Mouse (Mus musculus) monocyte, adult 5-6 weeks (primary cell): Measurements from ENCODE around the gene Klhl21. TPM values are rescaled to one million over a fixed set of nuclear protein-coding genes. Genes with fewer than 3 reads are reported as not detected.
A peak's percentile ranks its signal among the peaks of the same experiment; 100 is the strongest.

ENCODE experiments used
- ATAC-seq: fragments of 153-309, 156-312 bp; replicated peaks from 2 replicates; pipeline ENCODE4 v1.8.0; 2017; ENCODE audit warnings: mild to moderate bottlenecking; ENCODE audit not compliant: low TSS enrichment, insufficient number of reproducible peaks, severe bottlenecking, poor library complexity, low FRiP score
- total RNA-seq: library from RNA; stranded (forward); fragments of 200-1000, 200-491, 200-594 nt; gene quantifications from 3 replicates; pipeline ENCODE4 v1.2.3, GENCODE M21; 2017

Gene Klhl21
- total RNA-seq, result 7.1 to 11.1 TPM (median 9.6 TPM) in 3 replicates

DNA sequence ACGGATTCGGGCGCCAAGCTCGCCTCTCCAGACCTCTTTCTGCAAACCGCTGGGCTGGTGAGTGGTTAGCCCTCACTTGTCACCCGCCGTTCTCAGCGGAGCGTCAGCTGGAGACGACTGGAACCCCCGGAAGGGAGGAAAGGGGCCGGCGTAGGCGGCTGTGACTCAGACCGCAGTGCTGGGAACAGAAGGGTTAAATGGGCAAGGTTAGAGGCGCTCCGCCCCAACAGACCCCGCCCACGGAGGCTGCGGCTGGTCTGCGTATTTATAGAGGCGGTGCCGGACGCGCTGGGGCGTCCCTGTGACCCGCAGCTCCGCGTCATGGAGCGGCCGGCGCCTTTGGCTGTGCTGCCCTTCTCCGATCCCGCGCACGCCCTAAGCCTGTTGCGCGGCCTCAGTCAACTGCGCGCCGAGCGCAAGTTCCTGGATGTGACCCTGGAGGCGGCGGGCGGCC lies at the start of gene Klhl21:
TSS of gene Klhl21 (plus strand) at position 182 of the 454 bp plus-strand sequence.
- ATAC-seq, result peak; percentile 89

DNA sequence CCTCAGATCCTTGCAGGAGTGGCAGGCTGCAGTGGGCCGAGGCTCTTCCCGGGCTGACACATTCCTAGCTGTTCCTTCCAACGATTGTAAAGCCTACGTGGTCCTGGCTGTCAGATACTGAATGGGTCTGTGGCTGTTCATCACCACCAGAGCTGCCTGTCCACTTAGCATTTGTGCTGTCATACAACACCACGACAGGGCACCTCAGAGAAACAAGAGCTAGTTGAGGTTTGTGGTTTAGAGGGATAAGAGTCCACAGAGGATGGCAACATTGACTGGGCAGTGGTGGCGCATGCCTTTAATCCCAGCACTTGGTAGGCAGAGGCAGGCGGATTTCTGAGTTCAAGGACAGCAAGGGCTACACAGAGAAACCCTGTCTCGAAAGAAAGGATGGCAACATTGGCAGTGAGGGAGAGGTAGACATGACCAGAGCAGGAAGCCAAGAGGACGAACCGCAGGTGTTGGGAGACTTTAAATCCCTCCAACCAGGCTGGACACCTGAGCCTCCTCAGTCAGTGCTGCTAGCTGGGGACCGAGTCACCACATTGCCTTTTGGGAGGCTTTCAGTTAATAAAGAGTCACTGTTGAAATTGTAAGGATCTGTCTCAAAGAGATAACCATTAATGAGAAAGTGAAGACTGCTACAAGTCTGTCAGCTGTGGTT lies 48.6 kb upstream of the Klhl21 start:
- ATAC-seq, result no peak

DNA sequence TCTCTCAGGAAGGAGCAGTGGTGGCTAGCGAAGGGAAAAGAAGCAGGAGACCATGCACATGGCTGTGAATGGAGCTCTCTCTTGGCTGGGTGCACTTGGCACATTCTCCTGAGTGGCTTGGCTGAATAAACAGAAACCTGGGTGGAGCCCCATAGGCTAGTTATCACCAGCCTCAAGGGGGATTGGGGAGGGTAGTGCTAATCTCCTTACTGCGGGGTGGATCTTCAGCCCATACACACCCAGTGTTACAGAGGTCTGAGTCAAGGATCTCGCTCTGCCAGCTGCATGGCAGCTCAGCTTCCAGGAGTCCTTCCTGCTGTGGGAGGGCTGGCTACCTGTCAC lies 48.1 kb upstream of the Klhl21 start:
- ATAC-seq, result no peak

DNA sequence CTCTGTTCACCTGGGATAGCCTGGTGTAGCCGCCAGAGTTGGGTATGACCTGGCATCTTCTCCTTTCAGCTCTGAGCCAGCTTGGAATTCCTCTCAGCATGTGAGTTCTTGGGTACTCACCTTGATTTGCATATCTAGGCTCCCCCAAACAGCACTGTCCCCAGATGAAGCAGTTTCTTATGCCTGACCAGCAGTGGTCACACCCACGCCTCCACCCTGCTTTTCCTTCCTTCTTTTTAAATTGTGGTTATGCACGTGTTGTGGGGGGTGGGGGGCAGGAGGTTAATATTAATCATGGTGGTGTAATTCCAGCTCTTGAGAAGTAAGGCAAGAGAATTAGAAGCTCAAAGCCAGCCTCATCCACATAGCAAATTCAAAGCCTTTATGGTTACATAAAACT lies 45.8 kb upstream of the Klhl21 start:
- peak; percentile 76 for ATAC-seq

DNA sequence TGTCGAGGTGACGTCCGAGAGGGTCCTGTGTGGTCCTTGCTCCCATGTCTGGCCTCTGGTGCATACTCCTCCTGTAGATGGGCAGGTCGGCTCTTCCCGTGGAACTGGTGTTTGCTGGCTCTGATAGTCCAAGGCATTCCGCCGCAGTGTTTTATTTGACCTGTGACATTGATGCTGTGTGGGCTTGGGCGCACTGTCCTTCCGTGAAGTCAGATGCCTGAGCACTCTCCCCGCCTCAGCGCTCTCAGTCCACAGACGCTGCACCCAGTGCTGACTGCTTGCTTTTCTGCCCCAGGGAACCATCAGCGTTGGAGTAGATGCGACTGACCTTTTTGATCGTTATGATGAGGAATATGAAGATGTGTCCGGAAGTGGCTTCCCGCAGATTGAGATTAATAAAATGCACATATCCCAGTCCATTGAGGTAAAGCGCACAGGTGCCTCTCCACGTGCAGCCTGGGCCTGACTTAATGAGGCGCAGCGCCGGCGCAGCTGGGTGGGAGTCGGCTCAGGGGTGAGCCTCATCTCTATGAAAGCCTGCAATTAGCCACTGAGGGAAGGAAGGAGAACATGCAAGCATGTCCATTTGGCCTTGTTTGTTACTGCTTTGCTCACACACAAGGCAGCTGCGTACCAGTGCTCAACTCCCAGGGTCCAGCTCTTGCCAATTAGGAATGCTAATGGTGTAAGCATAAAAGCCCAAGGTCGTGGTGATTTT lies 40.2 kb upstream of the Klhl21 start:
- ATAC-seq, result no peak

DNA sequence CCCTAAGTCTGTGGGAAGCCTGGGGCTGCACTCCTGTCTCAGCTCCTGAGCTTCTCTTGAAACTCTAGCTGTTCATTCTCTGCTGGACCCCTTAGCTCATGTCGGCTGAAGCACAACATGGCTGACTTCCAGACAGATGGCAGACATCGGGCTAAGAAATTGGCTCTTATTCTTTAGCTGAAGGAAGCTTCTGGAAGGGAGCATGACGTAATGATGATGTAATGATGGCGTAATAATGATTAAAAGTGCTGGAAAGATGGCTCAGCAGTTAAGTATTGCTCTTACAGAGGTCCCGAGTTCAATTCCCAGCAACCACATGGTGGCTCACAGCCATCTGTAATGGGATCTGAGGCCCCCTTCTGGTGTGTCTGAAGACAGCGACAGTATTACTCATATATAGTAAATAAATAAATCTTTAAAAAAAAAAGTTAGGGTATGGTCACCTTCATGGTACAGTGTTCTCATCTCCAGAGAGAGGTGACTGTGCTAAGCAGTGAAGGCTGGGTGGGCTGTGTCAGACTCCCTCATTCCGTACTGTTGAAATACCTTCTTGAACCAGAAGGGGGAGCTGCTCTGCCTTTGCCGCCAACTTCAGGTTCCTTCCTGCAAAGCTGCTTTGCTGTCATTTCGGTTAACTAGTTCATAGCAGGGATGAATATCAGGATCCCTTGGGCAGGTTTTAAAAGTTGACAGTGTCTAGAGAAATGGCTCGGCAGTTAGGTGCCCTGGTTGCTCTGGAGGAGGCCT lies 36.2 kb upstream of the Klhl21 start:
- no peak for ATAC-seq

DNA sequence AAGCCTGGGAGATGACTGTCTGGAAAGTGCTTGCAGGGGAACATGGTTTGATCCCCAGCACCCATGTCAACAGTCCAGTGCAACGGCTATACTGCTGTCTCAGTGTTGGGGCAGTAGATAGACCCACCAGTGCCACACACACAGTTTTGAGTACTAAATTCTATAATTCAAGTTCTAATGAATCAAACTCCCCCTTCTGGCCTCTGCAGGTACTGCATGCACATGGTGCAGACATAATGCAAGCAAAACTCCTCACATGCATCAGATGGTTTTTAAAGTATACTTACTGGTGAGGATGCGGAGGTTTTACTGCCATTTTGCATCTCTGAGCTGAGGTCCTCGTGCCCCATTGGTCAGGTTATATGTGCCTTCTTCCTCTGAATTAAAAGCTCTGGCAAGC lies 33.2 kb upstream of the Klhl21 start:
- ATAC-seq, result no peak

DNA sequence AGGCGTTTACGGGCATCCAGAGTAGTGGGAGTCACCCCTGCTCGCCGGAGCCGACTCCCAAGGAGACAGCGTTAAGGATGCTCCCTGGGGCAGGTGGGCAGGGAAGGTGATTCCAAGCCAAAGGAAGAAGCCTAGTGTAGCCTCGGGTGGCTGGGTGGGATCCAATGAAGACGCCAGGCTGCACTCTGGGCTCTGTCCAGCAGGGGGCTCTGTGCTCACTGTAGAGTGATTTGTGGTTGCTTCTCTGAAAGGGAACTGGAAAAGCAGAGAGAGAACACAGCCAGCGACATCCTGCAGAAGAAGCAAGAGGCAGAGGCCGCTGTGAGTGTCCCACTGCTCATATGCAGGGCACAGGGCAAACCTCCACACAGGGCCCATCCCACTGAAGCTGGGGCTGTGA lies 30.9 kb upstream of the Klhl21 start:
- peak; percentile 51 for ATAC-seq

DNA sequence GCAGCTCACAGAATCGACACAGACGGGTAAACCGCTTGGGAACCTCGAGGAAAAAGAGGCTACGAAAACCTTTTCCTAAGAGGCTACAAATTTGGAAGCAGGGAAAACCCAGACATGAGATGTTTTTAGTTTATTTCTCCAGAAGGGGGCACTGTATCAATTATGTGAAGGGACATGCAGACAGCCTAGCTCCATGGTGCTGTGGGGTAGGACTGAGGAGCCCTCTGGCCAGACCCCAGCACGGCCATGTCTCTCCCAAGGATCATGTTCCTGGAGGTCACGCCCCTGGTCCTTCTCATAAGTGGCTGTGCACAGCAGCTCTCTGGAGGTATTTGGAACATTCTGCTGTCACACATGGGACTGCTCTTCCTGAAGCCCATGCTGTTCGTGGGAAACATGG lies 27.9 kb upstream of the Klhl21 start:
- ATAC-seq, result no peak

DNA sequence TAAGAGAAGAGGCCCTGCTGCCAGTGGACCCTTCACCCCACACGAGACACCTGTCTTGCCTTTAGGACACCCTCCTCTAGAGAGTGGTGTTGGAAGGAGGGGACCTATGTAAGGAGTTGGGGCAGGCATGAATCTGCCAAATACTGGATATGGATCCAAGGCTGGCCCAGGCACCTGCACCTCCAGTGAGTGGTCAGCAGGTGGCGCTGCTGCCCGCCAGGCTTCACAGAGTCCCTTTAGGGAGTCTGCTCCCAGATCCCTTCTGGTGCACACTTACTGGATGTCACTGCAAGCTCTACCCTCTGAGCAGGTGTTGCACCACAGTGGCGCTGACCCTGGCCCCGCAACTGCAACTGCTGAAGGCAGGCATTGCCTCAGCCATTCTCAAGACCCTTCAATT lies 27.2 kb upstream of the Klhl21 start:
- peak; percentile 77 for ATAC-seq

DNA sequence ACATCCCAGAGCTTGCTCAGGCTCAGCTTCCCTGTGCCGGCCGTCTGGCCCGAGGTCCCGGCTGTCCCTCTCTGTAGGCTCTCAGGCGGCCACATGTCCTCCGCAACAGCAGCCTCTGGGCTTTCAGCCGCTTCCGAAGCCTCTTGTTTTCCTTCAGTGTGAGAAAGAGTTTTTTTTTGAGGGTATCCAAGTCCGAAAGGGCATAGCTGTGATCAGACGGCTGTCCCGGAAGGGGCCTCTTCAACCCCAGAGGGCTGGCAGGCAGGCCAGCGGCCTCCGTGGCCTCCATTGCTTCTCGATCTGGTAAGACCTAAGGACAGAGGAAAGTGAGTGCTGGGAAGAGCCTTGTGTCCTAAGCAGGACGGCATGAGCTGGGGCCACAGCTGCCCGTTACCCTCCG lies 25.6 kb upstream of the Klhl21 start:
- no peak for ATAC-seq

DNA sequence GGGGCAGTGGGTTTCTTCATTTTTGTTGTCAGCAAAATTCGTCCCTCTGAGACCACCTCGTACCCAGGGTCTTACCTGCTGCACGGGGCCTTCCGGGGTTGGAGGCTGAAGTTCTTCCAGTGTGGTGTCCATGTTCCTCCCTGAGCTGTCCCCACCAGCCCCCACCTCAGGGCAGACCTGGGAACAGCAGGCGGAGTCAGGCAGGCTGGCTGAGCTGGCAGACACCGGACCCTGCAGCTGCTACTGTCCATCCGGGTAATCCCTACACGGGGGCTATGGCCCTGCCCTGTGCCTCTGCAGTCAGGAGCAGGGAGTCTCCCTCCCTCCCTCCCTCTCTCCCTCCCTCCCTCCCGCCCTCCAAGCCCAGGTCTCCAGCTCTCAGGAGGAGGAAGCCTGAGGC lies 25.0 kb upstream of the Klhl21 start:
- ATAC-seq, result no peak

DNA sequence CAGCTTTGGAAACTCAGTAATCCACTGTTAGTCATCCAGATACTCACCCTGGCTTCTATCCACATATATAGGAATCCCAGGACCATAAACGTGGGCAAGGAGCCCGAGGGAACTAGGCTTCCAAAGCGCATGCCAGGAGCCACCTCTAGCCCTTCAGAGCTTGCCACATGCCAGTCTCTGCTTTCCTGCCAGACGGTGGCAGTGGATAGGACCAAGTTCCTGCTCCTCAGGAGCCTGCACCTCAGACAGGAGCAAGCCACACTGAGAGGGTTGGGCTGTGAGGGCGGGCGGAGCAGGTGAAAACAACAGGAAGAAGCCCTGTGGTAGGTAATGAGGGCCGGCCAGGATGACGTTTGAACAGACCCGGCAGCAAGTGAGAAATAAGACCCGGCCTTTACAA lies 22.7 kb upstream of the Klhl21 start:
- ATAC-seq, result no peak

DNA sequence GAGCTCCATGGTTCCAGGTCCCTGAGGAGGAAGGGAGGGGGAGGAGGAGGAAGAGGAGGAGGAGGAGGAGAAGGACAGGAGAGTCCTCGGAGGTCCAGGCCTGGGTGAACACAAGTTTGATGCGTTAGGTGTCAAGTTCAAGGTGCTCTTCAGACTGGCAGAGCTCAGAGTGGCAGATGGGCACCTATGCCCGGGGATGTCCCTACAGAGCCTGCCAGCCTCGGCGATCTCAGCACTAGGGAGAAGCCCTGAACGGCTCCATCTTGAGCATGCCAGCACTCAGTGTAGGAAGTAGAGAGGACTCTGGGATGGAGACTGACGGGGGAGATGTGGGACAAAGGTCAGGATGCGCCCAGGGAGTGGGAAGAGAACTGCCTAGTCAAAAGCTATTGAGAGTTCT lies 22.0 kb upstream of the Klhl21 start:
- no peak for ATAC-seq

DNA sequence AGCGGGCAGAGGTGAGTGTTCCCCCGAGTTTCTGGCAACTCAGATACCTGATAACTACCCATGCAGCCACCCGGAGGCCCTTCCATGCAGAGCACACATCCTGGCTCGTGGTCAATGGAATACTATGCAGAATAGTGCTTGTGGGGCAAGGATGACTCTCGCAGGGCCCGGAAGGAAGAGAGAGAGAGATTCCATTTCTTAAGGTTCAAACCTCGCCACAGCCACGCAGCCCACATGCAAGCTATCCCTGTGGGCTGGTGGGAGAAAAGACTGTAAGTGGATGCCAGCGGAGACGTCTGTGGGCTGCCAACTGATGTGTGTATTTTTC lies 20.6 kb upstream of the Klhl21 start:
- no peak for ATAC-seq

DNA sequence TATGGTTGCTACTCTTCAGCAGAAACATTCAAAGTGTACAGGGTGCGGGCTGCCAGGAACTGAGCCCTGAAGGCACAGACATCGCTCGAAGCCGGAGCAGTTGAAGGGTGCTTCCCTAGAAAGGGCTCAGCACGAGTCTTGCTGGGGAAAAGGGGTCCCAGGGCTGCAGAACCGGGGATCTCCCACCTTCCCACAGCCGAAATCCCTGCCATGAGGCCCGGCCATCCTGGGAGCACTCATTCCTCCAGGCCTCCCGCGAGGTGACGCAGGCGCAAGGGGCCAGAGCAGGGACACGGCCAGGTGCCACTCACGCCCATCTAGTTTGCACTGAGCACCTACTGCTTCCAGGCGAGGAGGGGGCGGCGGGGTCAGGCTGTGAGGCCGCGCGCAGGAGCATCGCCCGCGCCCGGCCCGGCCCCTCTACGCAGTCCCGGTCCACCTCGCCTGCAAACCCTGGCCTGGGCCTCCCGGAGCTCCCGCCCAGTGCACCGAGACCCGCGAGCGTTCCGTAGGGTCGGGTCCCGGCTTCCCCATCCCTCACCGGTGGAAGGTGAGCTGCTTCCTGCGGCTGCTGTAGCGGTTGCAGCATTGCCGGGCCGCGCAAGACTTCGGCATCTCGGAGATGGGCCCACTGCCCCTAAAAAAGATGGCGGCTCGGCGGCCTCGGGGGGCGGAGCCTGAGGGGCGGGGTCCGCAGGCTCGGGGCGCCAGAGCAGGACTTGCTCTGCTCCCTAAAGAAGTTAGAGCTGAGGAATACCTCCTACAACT lies 20.1 kb upstream of the Klhl21 start, which contains the start of gene Thap3:
TSS of gene Thap3 (minus strand) at position 656 of the 768 bp plus-strand sequence.
- ATAC-seq, result 0 out of 2 replicates have a peak, but pooled peaks have one; percentile 45

DNA sequence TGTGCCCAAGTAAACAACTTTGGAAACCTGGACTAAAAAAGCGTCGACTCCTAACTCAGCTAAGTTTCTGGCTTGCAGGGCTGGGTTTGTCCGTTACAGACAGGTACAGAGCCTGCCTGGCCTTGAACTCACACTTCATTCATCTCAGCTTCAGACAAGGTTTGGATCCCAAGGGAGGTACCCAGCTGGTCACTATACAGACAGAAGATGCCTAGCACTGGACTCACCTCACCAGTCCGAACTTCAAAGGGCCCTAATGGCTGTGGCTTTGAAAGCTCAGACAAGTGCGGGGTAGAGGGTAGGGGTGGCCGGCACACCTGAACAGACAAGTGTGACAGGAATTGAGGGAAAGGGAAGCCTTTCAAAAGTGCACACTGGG lies 19.5 kb upstream of the Klhl21 start:
- ATAC-seq, result no peak

DNA sequence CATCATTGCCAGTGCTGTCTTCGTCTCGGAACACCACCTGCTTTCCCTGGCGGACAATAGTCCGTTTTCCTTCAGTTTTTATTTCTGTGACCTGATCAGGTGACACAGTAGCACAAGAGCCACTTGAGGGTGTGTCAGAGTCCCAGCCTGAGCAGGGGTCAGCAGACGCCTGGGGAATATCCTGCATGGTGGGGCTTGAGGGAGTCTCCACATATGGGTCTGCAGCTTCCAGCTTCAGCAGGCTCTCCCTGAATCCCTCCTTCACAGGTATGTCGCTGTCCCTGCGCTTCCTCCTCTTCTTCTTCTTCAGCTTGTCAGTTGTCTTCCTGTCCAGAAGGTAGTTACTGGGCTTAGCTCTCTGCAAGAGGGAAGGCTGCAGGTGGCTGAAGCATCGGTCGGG lies 16.5 kb upstream of the Klhl21 start:
- no peak for ATAC-seq

DNA sequence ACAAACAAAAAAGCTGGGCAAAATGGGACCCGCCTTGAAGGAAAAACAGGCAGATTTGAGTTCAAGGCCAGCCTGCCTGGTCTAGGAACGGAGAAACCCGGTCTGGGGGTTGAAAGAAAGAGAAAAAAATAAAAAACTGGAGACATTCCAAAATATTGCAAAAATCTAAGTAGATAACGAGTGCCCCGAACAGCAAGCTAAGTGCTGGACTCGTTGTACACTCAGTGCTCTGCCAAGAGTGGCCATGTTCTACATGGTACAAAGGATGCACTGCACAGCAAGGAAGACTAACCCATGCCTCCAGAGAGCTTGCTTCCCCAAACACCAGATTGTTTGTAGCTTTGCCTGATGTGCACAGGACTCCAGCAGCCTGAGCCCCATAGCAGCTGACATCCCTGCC lies 15.6 kb upstream of the Klhl21 start:
- ATAC-seq, result no peak
